Mouse (Mus musculus) adrenal gland, postnatal 14 days (tissue): Measurements from ENCODE around the gene Aebp2. TPM values are rescaled to one million over a fixed set of nuclear protein-coding genes. Genes with fewer than 3 reads are reported as not detected.

Source experiments
- DNase-seq: peaks from one replicate; pipeline ENCODE4 v3.0.0; 2021; ENCODE audit warnings: mixed read lengths
- total RNA-seq: library from RNA; stranded (reverse); gene quantifications from 2 replicates; pipeline ENCODE4 v1.2.3, GENCODE M21; 2021

The Aebp2 gene
- total RNA-seq, 1 experiment from 2014 or later: 52.8 TPM

GRCm38 (mm10) chr6:140606534-140606933 is 15.9 kb upstream of the Aebp2 start:
- no peak for DNase-seq

DNA sequence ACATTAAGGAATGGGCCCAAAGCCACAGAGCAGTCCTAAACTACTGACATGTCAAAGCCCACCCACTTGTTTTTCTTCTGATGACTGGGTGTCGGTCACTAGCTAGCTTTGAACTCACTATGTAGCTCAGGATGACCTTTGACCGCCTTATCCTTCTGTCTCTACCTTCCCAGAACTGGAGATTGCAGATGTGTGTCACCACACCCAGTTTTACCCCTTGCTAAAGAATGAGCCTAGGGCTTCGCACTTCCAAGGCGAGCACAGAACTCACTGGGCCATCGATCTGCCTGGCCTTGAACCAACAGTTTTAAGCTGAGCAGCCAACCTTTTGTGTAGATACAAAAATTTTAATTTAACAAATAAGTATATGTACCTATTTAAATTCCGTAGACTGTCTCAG is 13.8 kb upstream of the Aebp2 start:
- no peak for DNase-seq

- DNase-seq: no peak
Measured at GRCm38 (mm10) chr6:140609533-140609932, 12.9 kb upstream of the Aebp2 start.

DNA sequence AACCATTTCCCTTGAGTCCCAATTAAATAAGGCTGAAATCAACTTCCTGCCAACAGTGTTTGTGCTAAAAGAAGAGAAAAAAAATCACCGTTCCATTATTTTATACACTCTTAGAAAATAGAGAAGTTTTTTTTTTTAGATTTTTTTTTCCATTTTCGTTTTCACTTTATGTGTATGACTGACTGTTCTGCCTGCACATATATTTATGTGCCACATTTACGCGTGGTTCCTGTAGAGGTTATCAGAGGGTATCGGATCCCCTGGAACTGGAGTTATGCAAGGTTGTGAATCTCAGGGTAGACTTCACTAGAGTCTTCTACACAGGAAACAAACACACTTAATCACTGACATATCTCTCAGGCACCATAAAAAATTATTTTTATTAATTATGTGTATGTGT is 12.3 kb upstream of the Aebp2 start:
- no peak for DNase-seq

GRCm38 (mm10) chr6:140611282-140611681 is 11.2 kb upstream of the Aebp2 start:
- DNase-seq: no peak

GRCm38 (mm10) chr6:140611893-140612473 is 10.5 kb upstream of the Aebp2 start:
- DNase-seq: no peak

GRCm38 (mm10) chr6:140613822-140614221 is 8.6 kb upstream of the Aebp2 start:
- no peak for DNase-seq

- no peak for DNase-seq
Measured at GRCm38 (mm10) chr6:140614711-140615110, 7.8 kb upstream of the Aebp2 start.

DNA sequence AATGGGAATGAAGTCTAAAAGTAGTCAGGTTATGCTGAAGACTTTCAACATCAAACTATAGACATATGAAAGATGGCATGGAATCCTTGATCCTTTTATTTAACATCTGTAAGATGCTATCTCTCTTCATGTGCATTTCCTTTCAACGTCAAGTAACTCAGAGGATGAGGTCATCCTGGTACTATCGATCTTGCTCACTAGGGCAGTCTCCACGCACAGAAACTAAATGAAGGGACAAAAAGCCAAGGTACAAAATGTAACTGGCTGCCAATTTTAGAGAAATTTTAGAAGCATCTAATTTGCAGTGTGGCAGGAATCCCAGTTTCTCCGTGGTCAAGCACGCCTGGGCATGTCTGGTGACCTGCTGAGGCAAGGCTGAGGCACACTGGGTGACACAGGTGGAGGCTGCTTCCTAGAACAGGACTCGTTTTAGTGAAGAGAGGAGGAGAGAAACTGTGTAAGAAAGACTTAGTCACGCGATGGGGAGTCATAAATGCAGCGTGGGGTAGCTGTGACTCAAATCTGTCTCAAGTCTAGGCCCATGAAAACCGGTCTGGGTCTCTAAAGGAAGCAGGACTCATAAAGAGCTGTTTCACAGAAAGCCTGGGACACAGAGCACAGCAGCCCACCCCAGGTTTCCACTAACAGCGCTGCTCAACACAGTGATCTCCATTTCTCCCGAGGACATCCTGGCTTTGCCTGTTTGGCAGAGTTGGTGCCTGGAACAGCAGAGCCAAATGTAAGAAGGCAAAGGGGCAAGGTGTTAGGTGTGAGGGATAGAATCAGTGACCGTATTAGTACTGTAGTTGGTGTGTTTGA is 1.7 kb upstream of the Aebp2 start:
- DNase-seq: no peak

DNA sequence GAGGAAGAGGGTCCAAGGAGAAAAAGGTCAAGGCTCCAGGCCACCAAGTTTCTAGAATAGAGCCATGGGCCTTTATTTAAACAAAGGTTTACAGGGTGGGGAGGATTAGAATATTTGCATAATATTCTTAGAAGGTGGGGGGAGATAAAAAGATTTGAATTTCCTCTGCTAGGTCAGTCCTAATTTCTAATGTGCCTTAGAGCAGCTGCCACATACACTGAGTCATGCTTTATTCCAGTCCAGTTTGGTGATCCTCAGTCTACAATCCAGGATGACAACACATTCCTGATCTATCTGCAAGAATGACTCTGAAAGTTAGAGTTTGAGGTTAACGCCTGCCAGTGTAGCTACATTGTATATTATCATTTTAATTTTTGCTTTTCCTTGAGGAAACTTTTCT is 841 bp upstream of the Aebp2 start:
- no peak for DNase-seq

- peak; percentile 96 for DNase-seq
Measured at GRCm38 (mm10) chr6:140623226-140624095, 998 bp downstream of the Aebp2 start.

DNA sequence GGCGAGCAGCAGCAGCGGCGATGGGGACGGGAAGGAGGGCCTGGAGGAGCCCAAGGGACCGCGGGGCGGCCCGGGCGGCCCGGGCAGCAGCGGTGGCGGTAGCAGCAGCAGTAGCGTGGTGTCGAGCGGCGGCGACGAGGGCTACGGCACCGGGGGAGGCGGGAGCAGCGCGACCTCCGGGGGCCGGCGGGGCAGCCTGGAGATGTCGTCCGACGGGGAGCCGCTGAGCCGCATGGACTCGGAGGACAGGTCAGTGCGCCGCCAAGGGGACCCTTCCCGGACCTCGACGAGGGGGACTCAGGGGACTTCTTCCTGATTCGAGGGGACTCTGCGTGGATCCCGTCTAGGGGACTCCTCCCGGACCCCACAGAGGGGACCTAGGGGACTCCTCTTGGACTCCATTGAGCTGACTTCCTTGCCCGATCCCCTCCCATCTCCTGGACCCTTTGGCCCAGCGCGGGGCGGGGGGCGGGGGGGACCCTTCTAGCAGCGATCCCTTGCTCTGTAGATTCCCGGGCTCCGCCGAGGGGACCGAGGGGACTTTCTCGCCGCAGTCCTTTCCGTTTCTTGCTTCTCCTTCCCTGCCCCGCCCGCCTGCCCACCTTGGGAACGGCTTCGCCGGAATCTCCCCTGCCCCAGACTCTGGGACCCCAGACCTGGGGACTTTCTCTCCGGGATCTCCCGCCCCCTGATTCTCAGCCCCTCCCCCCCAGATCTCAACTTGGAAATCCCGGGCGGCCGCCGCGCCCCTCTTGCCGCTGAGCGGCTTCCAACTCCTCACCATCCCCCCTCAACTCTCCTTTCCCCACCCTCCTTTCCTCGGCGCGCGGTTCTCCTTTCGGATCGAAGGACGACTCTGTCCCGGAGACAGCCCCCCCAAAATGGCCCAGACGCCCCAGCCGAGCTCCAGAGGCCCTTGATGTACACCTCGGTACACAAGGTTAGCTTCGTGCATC is 1.9 kb downstream of the Aebp2 start:
- peak; percentile 64 for DNase-seq

GRCm38 (mm10) chr6:140629176-140629859 is 6.9 kb downstream of the Aebp2 start:
- no peak for DNase-seq

DNA sequence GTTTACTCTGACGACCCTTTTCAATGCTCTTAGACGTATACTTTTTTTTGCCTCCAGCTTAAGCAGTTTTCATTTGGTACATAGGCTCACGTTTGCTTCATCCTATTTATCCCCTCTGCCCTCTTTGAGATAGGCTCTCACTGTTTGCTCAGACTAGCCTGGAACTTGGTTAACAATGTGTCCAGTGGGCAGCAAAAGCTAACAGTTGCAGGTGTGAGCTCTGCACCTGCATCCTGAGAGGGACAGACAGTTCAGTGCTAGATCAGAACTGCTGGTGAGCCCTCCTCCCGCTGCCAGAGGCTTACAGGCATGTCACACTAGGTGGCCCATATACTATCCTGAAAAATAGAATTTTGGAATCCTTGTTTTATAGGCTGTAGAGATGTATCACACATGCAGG is 7.8 kb downstream of the Aebp2 start:
- no peak for DNase-seq

- DNase-seq: no peak
Measured at GRCm38 (mm10) chr6:140633616-140634015, 11.2 kb downstream of the Aebp2 start.

- DNase-seq: no peak
Measured at GRCm38 (mm10) chr6:140636290-140636689, 13.8 kb downstream of the Aebp2 start.

DNA sequence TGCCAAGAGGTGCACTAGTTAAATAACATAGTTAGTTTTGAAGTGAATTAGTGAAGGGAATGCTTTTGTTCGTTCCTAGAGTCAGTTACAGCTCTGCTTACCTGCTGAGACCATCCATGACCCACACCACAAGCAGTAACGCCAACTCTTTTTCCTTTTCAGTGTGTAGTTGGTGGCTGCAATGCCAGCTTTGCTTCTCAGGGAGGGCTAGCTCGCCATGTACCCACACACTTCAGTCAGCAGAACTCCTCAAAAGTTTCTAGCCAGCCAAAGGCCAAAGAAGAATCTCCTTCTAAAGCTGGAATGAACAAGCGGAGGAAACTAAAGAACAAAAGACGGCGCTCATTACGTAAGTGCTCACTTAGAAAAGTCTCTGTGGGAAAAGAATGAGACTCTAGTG is 19.5 kb downstream of the Aebp2 start:
- DNase-seq: no peak

DNA sequence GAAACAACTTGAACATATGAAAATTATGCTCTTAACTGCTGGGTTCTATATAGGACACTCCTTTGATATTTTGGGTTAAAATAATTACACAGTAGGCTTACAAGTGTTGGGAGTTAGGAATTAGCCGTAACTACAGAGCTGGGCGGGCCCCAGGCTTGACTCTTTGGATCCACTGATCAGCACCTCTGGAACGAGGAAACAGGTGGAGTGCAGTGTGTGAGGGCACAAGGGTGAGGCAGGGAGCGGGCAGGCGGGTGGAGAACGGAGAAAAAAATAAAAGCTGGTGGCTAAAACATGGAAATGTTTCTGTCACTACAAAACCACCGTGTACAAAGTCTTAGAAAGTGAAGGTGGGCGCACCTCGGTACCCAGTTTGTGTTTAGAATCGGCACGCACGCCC is 20.2 kb downstream of the Aebp2 start:
- no peak for DNase-seq

DNA sequence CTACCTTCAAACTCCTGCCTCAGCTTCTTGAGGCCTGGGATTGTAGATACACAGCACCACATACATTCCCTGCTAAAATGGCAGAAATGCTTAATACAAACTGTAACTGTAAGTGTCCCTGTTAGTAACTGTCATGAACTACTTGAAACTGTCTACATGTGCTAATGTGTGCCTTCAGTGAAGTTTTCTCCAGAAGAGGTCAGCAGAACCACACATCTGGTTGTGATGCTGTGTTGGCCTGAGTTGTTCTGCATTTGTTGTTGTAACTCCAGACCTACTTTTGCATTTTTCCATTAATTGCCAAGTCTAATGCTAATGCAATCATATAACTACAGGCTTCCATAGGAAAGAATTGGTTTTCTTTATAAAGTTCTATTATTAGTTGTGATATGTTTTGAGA is 23.5 kb downstream of the Aebp2 start:
- DNase-seq: no peak

- no peak for DNase-seq
Measured at GRCm38 (mm10) chr6:140646892-140647291, 24.4 kb downstream of the Aebp2 start.

DNA sequence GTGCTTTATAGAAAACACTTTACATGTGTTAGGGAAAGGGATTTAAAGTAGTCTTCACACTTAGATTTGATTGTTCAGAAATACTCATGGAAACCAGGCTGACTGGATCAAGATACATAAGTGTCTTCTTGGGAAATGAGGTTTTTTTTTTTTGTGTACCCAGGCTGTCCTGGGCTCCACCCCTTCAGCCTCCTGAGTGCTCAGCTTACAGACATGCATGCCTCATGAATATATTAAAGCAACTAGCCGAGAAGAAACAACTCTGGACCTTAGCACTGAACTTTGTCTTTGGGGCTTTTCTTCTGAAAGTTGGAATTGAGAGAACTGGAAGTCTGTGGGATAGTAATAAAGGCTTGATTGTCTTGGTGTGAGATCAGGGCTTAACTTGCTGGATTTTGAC is 27.3 kb downstream of the Aebp2 start:
- no peak for DNase-seq
